Mouse (Mus musculus) liver, adult (tissue): ENCODE results near the gene Stc2.

Experiments used
- GATA4 ChIP-seq: IDR thresholded peaks from 2 replicates; pipeline ENCODE4 v1.6.1; 2014; ENCODE audit warnings: mild to moderate bottlenecking, low read length; ENCODE audit not compliant: insufficient replicate concordance

The Stc2 gene

DNA sequence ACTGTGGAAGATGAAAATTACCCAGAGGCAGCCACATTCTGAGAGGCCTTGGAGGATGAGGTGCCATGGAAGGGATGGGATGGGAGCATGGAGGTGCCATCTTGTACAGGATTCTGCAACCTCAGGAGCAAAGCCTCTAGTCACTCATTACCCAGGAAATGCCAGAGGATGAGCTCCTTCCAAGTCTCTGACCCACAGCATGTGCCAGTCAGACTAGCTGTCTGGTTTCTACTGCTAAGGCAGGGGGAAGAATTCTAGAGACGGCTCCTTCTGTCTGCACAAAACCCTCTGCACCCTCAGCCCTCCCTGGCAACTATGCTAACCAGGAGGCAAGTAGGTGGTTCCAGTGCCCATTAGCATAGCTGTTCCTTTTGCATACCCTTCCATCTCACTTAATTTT, 15.4 kb downstream of the Stc2 start:
- no peak for TF ChIP-seq GATA4
